Mouse (Mus musculus): ENCODE data around the gene Zcchc7. TPM values are rescaled to one million over a fixed set of nuclear protein-coding genes. Genes with fewer than 3 reads are reported as not detected.
"Not testable (repeated sequence)": the region's sequence is repeated elsewhere in the genome, so short reads cannot be mapped to it uniquely, and the experiment has no call there.

The Zcchc7 gene
- total RNA-seq, 1 experiment from 2014 or later = 181 TPM

DNA sequence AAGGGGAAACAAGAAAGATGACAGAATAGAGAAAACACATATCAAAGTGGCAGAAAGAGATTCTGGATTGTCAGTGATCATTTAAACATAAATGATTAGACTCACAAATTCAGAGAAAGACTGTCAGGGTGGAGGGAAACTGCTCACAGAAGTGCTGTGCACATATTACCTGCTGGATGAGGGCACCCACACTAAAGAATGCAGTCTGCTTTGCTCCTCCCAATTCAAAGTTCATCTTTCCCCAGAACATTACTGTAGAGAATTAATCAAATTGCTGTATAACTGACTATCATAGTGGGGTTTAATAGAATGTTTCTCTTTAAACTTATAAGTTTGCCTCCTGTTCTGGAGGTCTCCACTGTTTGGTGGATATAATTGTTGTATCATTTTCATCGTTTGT lies 15.2 kb upstream of the Zcchc7 start:
- no peak for ATAC-seq (replicated peaks; ENCODE audit: insufficient number of reproducible peaks, low FRiP score, low TSS enrichment, poor library complexity, severe bottlenecking)

DNA sequence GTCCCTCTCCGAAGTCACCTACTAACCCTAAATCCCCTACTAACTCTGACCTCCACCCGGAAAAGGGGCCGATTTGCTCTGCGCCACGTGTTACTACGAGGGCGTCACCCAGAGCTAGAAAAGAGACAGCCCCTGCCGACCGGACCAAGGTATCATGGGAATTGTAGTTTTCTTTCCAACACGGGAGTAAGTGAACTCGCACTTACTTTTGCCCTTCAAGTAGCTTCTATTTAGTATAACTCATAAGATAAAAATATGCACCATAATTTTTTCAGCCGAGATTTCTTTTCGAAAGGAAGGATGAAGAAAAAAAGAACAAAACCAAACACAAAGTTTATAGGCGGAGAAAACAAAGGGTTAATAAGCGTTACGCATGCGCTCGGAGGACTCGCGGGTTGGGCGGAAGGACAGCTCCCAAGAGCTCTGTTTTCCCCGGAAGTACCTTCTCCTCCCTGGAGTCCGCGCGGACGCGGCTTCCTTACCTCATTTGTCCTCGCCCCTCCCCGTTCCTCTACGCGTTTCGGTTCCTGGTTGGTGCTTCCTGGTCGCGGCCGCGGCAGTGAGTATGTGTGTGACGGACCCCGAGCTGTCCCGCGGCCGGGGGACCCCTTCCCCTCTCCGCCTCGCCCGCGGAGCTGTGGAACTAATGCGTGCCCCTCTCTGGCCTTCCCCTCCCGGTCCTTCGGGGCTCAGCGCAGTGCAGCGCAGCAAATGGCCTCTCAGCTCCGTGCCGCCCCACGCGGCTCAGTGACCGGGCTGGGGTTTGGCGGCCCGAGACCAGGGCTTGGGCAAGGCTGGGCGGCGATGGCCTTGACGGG lies 666 bp downstream of the Zcchc7 start:
- ATAC-seq (replicated peaks; ENCODE audit: insufficient number of reproducible peaks, low FRiP score, low TSS enrichment, poor library complexity, severe bottlenecking) = peak; percentile 95

DNA sequence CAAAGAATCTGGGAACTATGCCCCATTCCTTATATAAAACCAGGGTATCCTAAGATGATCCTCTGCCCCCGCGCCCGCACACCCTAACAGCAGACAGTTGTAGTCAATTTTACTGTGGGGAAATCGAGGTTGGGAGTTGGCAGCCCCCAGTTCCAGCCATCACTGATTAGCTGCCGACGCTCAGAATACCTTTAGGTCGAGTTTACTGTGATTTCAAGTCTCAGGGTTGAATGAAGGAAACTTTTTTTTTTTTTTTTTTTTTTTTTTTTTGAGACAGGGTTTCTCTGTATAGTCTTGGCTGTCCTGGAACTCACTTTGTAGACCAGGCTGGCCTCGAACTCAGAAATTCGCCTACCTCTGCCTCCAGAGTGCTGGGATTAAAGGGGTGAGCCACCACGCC lies 1.5 kb downstream of the Zcchc7 start:
- not testable (repeated sequence) for ATAC-seq (replicated peaks; ENCODE audit: insufficient number of reproducible peaks, low FRiP score, low TSS enrichment, poor library complexity, severe bottlenecking)

DNA sequence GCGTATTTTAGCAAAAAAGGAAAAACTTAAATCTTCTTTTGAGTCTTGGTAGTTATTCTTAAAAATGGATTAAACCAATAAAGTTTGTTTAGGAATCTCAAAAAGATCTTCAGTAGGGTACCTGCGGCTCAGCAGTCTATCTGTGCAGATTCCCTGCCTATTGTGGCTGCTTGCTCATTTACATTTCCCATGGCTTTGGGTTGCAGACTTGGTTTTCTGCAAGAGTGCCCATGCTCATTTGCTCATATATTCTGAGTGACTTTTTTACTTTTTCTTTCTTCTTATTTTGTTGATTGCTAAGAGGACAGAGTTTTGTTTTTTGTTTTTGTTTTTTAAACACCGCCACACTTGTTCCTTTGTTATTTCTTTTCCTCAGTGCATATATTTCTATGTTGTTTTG lies 19.2 kb downstream of the Zcchc7 start:
- ATAC-seq (replicated peaks; ENCODE audit: insufficient number of reproducible peaks, low FRiP score, low TSS enrichment, poor library complexity, severe bottlenecking) = no peak

DNA sequence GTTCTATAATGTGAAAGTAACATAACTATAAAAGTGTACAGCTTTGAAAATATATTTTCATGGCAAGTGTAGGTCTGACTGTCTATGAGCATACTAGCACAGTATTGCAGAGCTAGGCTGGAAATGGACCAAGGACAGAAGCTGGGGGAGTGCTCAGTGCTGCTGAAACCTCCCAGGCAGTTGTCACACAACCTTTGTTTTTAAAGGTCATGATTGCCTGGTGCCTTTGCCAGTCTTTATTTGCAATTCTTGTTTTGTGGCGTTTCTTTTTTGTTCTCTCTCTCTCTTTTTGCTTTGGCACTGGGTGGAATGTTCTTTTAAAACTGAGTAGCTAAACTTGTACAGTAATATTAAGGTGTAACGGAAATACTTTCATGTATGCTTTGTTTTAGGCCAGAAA lies 21.0 kb downstream of the Zcchc7 start:
- ATAC-seq (replicated peaks; ENCODE audit: insufficient number of reproducible peaks, low FRiP score, low TSS enrichment, poor library complexity, severe bottlenecking) = no peak

DNA sequence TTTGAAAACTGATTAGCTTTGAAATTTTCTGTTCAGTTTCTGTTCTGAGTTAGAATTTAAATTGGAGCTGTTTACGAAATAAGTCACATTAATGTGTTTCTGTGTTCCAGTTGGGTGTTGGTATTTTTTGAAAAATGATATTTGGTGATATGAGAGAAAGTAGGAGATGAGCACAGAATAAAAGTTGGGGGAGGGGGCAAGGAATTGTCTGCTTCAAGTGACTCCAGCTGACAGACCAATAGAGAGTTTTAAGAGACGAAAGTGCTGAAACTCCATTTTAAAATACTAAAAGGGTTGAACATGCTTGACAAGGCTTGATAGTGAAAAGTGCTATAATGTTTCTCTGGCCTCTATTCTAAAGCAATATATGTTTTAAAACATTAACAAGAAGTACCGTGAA lies 21.4 kb downstream of the Zcchc7 start:
- ATAC-seq (replicated peaks; ENCODE audit: insufficient number of reproducible peaks, low FRiP score, low TSS enrichment, poor library complexity, severe bottlenecking) = no peak

DNA sequence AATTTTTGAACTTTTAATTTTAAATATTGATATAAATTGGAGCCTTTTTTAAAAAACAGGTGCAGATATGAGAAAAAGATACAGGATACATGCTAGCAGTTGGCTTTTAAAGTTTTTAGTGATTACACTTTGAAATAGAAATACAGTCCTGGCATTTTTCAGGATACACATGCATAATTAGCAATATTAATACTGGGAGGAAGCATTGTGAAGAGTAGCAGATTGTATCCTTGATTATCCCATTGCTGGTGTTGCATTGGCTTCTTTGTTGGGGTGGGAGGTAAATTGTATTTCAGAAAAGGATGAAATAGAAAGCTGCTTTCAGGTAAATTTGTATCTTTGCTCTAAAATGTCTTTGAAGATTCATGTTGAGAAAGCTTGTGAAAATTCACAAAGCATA lies 22.0 kb downstream of the Zcchc7 start:
- ATAC-seq (replicated peaks; ENCODE audit: insufficient number of reproducible peaks, low FRiP score, low TSS enrichment, poor library complexity, severe bottlenecking) = no peak

DNA sequence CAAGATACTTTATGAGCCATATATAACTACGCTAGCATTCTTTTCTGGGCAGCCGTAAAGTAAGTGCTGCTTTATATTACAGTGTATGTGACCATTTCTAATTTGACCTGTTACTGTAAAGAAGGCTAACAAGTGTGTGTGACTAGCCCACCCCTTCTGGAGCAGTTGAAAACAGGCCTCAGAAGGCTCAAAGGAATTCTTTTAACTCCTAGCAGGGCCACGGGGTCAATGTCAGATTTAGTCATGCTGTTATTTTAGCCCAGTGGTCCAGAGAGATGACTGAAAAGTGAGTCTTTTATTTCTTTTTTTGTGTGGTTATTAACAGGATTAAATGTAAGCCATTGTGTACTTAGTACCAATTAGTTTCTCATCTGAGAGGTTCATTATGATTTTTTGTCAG lies 22.6 kb downstream of the Zcchc7 start:
- no peak for ATAC-seq (replicated peaks; ENCODE audit: insufficient number of reproducible peaks, low FRiP score, low TSS enrichment, poor library complexity, severe bottlenecking)

DNA sequence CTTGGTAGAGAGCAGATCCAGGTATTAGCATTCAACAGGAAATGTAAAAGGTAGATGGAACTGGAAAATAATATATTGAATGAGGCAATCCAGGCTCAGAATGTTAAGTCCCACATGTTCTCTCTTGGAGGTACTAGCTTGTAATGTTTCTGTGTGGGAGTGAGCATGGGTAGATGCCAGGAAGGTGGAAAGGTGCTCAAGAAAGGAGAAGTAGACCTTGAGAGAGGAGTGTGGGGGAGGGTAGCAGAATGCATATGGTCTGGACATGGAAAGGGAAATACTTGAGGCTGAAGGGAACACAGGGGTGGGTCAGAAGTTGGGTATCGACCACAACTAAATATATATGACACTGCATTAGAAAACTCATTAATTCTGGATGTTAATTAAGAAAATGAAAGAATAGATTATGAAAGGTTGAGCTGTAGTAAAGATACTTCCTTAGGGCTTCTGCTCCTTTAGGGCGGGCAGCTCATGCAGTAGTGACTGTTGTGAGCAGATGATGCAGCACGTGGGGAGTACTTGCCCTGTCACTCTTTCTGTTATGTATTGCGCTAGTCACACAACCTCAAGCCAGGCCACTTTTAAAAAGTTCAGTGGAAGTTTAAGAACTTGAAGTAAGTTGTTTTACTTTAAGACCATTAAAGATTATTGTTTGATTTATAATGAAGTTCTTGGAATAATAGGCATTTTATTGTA lies 24.9 kb downstream of the Zcchc7 start:
- no peak for ATAC-seq (replicated peaks; ENCODE audit: insufficient number of reproducible peaks, low FRiP score, low TSS enrichment, poor library complexity, severe bottlenecking)

DNA sequence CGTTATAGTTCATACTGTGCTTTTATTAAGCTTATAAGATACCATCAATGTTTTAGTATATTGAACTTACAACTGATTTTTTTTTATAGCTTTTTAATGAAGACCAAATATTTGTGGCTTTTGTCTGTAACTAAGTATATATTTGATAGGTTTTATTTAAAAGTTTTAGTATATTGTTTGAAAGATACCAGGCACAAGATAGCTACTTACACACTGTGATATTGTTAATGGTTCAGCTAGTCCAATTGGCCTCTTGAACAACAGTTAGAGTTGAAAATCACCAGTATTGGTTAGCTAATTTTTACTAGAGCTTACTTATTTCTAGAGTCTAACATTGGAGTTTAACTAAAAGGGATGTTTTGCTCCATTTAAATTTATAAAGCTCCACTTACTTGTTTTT lies 25.8 kb downstream of the Zcchc7 start:
- no peak for ATAC-seq (replicated peaks; ENCODE audit: insufficient number of reproducible peaks, low FRiP score, low TSS enrichment, poor library complexity, severe bottlenecking)

DNA sequence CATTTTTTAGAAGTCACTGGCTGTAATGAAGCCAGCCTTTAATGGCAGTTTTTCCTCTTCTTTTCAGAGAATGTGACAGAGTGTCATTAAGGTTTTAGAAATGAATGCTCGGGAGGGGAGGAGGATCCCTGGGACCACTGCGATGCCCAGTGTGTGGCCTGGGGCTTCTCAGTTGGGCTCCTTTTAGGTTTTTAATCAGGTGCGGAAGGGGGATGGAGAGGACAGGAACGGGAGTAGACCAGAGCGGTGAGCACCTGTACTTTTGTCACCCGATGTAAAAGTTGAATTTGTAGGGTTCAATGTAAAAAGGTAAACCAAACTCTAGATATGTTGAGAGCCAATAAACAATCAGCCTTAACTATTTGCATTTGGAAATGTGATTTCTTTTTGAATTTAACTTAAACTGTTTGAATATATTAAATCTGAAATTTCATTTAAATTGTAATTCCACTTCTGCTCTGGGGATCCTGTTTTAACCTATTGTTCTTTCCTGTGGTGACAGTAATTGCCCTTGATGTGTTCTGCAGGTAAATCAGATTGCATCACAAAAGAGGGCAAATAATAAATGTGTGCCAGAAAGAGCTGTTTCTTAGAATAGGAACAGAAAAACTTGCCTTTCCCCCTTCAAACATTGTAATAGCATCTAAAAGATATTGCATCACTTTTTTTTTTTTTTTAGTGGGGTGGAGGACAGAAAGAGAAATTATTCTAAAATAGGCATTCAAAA lies 28.1 kb downstream of the Zcchc7 start:
- ATAC-seq (replicated peaks; ENCODE audit: insufficient number of reproducible peaks, low FRiP score, low TSS enrichment, poor library complexity, severe bottlenecking) = no peak

DNA sequence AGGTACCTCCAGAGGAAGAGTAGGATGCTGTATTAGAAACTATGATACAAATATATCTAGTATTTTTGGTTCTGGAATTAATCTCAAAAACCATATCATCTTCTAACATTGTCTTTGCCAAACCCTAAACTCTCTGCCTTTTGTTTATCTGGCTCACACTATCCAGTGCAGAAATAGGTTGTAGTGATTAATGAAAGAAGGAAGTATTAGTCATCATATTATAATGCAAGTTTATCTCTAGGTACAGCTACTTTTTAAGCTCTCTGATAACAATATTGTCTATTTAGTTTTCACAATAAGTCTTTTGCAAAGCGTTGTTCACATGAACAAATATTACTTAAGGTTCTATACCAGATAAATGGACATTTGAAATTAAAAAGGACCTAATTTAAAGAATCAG lies 57.2 kb downstream of the Zcchc7 start:
- ATAC-seq (replicated peaks; ENCODE audit: insufficient number of reproducible peaks, low FRiP score, low TSS enrichment, poor library complexity, severe bottlenecking) = no peak

DNA sequence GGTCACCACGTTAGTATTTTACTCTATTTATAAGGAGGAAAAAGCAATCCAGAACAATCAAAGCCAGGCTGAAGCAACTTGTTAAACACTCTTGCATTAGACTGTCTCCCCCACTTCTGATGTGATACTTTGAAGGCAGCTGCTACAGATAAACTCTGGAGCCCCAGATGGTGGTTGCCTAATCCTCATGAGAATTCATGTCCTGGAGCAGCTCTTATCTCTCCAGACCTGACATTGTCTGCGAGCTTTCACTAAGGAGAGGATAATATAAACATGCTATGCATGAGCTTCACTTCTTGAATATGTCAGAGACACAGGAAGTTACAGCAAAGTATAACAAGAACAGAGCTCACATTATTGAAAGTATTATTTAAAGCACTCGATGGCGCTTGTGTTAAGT lies 58.1 kb downstream of the Zcchc7 start:
- ATAC-seq (replicated peaks; ENCODE audit: insufficient number of reproducible peaks, low FRiP score, low TSS enrichment, poor library complexity, severe bottlenecking) = no peak

DNA sequence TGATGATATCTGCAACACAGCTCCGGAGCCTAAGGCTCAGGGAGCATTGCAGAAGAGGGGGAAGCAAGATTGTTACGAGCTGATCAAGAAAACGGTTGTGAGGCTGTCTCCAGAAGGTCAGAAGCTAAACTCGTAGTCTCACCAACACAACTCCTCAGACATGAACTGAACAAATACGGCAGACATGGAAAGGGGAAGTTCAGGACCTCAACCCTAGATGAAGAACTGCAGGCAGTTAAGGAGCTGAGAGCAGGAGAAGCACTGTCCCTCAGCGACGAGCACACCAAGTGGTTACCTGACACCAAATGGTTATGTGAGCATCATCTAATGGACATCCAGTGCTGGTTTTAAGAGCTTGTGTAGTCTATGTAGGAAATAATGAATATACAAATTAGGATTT lies 60.9 kb downstream of the Zcchc7 start:
- 0 out of 2 replicates have a peak, but pooled peaks have one; percentile 27 for ATAC-seq (replicated peaks; ENCODE audit: insufficient number of reproducible peaks, low FRiP score, low TSS enrichment, poor library complexity, severe bottlenecking)

DNA sequence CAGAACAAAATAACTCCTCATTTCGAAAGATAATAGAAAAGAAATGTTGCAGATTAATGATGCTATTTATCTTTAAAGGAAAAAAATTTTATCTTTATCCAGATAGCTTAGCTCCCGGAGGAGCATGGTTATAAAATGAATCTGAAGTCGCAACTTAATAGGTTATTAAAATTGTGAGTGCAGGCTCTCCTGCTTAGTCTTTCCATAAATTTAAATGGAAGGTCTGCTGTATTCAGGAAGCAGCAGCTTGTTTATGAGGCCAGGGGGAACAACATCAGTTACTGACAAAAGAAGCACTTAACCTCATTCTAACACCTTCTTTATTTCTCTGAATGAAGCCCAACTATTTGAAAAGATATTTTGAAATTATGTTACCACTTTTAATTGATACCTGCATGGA lies 74.9 kb downstream of the Zcchc7 start:
- ATAC-seq (replicated peaks; ENCODE audit: insufficient number of reproducible peaks, low FRiP score, low TSS enrichment, poor library complexity, severe bottlenecking) = no peak

DNA sequence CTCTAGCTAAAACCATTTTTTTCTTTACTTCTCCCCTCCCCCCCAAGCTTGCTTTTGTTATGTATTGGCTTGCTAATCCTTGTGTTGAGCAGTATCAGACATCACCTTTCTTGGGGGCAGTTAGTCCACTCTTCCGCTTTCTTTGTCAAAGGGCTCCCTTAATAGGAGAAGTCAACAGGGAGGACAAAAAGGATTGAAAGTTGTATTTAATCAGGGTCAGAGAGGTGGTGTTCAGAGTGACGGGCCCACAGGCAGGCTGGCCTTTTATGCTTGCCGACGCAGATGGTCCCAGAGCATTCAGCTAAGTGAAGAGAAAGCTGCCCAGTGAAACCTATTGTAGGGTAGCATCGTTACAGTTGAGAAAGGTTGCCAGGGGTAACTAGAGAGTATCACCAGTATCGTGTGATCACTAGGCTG lies 96.2 kb downstream of the Zcchc7 start:
- ATAC-seq (replicated peaks; ENCODE audit: insufficient number of reproducible peaks, low FRiP score, low TSS enrichment, poor library complexity, severe bottlenecking) = no peak

DNA sequence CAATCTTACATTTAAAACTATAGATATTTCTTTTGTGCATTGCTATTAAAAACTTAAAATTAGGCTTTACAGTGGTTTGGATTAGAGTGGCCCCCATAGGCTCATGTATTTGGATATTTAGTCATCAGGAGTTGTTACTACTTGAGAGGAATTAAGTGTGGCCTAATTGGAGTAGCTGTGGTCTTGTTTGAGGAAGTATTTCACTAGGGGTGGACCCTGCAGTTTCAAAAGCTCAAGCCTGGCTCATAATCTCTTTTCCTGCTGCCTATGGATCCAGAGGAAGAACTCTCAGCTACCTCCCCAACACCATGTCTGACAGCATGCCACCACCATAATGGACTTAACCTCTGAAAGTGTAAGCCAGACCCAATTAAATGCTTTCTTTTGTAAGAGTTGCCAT lies 115.9 kb downstream of the Zcchc7 start:
- no peak for ATAC-seq (replicated peaks; ENCODE audit: insufficient number of reproducible peaks, low FRiP score, low TSS enrichment, poor library complexity, severe bottlenecking)

DNA sequence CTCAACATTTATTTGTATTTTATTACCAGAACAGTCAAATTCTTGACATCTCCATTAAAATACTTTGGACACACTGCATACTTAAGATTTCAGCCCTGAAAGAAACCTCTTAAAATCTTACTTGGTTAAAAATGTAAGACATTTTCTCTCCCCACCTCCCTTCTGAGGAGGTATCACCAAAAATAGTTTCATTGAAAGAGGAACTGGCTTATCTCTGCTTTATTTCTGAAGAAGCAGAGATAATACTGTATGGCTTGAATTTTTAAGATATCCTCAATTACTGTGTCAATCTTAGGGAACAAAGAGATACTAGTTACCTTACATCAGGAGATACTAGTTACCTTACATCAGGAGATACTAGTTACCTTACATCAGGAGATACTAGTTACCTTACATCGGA lies 116.4 kb downstream of the Zcchc7 start:
- ATAC-seq (replicated peaks; ENCODE audit: insufficient number of reproducible peaks, low FRiP score, low TSS enrichment, poor library complexity, severe bottlenecking) = no peak

DNA sequence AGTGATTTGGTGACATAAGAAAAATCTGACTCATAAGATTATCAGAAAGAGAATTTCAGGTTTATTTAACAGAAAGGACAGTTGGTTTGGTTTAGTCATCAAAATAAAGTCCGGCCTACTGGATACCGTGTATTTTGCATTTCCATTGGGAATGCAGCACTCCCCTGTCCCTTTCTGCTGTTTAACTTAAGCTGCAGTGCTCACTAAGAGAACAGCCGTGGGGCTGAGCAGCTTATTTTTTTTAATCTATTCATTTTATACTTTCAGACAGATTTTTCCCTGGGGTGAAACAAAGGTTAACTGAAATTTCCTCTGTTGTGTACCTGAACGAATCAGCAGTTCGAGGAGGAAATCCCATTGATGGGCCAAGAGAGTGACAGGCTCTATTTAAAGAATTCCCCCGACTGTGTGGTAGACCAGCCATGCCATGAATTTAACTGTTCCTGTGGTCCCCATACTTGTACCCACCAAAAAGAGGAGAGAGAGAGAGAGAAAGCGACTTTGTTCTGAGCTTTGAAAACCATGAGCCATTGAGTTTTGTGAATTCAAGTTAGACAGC lies 124.5 kb downstream of the Zcchc7 start:
- no peak for ATAC-seq (replicated peaks; ENCODE audit: insufficient number of reproducible peaks, low FRiP score, low TSS enrichment, poor library complexity, severe bottlenecking)

Measured in monocyte, adult 5-6 weeks (primary cell).